Mouse (Mus musculus): ENCODE measurements at regions not wholly inside any gene's neighbourhood (a gene's known extent, or its start where the extent isn't known, plus 50 kb on each side); places are given as distances from the start of the nearest gene placed in this dataset.

- TF ChIP-seq CTCF (IDR thresholded peaks at IDR 0.05; ENCODE audit: borderline replicate concordance, insufficient read depth, low read depth, low read length) (no peak), POLR2A (IDR thresholded peaks at IDR 0.05; ENCODE audit: borderline replicate concordance, insufficient read depth, low read length) (no peak)
Measured at GRCm38 (mm10) chr2:131418130-131418529, 65.4 kb upstream of the Rnf24 start.
